Mouse (Mus musculus) kidney, embryonic 14.5 days (tissue): Measurements from ENCODE around the gene Aagab. TPM values are rescaled to one million over a fixed set of nuclear protein-coding genes. Genes with fewer than 3 reads are reported as not detected.

Experiments
- ATAC-seq: fragments of 200-750 bp; cut with Nextera tagmentation; 2 replicates; pipeline ENCODE4 v1.8.0; 2017; ENCODE audit warnings: moderate number of reproducible peaks, mild to moderate bottlenecking, moderate TSS enrichment, moderate library complexity; ENCODE audit not compliant: low FRiP score, low TSS enrichment
- H3K27ac ChIP-seq: fragments of 300-500 bp; sonication (generic); 2 replicates; pipeline ENCODE4 v1.5.1; 2014; ENCODE audit warnings: low read depth, mild to moderate bottlenecking, low read length, moderate library complexity, mixed read lengths
- H3K27me3 ChIP-seq: fragments of 300-500 bp; sonication (generic); 2 replicates; pipeline ENCODE4 v1.6.1; 2014; ENCODE audit warnings: mild to moderate bottlenecking, low read length; ENCODE audit not compliant: control insufficient read depth, insufficient read depth
- H3K36me3 ChIP-seq: fragments of 300-500 bp; sonication (generic); 2 replicates; pipeline ENCODE4 v1.6.1; 2014; ENCODE audit warnings: low read length, mixed read lengths; ENCODE audit not compliant: control insufficient read depth, insufficient read depth
- H3K4me1 ChIP-seq: fragments of 300-500 bp; sonication (generic); 2 replicates; pipeline ENCODE4 v1.6.1; 2014; ENCODE audit warnings: low read length, mixed read lengths; ENCODE audit not compliant: control insufficient read depth, insufficient read depth
- H3K4me2 ChIP-seq: fragments of 300-500 bp; sonication (generic); replicated peaks from 2 replicates; pipeline ENCODE4 v1.6.1; 2014; ENCODE audit warnings: low read depth, mild to moderate bottlenecking, low read length
- H3K4me3 ChIP-seq: fragments of 300-500 bp; sonication (generic); 2 replicates; pipeline ENCODE4 v1.5.1; 2014; ENCODE audit warnings: mild to moderate bottlenecking, low read length
- H3K9ac ChIP-seq: fragments of 300-500 bp; sonication (generic); 2 replicates; pipeline ENCODE4 v1.6.1; 2014; ENCODE audit warnings: low read depth, mild to moderate bottlenecking, low read length, moderate library complexity
- H3K9me3 ChIP-seq: fragments of 300-500 bp; sonication (generic); 2 replicates; pipeline ENCODE4 v1.6.1; 2016; ENCODE audit warnings: low read length; ENCODE audit not compliant: control insufficient read depth
- WGBS: fragments of 180-500 bp; shearing (Covaris S2); extraction: QIAGEN DNeasy Blood & Tissue Kit; methylation state at CpG from one replicate; pipeline ENCODE4 v1.1.7; 2014; 5-methylcytosine and 5-hydroxymethylcytosine counted together
- polyA plus RNA-seq: library from polyadenylated mRNA; unstranded; fragments of >200 nt; fragmentation: Nextera tagmentation; extraction: Ambion mirVana; gene quantifications from 2 replicates; pipeline ENCODE4 v1.2.1, GENCODE M21; 2014

Aagab gene
- polyA plus RNA-seq, 1 experiment from 2014 or later, result 31.1 TPM

DNA sequence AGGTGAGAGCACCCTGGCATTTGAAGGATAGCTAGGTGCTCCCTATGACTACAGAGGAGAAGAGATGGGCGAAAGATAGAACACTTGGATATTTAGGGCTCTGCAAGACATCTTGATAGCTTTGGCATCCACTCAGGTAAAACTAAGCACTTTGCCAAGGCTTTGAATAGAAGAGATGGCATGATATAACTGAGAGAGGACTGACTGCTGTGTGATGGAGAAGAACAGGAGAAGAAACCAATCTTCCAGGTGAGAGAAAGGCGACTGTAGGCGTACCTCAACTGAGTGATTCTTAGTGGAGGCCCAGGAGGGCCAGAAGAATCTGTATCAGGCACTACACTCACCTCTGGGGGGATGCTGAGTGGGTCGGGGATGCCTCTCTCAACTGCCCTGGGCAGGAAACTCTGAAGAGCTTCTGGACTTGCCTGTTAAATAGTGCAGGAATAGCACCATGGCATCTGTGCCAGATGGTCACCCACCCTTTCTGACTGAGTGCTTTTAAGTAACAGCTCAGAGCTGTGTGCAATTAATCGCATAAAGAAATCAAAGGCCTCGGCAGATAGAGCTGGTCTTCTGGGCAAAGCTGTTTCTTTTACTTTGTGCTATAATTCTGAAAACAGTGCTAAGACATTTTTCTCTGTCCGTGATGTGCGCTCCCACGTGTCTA, 22.8 kb downstream of the Aagab start:
- 88% methylated on average over 9 of the region's 9 CpGs for WGBS
- peaks cover 11% of the 10 kb centered on the region; the same call in 1 of the 2 replicates for H3K36me3 ChIP-seq

DNA sequence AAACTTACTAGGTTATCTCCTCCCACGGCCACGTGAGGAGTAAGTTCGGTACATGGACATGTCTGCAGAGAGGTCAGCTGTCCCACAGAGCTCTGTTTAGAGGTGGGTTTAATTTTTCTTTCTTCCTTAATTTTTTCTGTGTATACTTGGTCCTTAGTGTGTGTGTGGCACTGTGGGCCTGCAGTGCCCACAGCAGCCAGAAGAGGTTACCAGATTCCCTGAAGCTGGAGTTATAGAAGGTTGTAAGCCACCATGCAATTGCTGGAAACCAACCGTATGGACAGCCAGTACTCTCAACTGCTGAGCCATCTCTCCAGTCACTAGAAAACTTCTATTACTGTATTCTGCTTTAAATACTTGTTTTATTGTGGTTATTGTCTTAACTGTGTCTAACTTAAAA, 29.6 kb downstream of the Aagab start:
- ATAC-seq, result no peak
- H3K36me3 ChIP-seq, result peaks cover 15% of the 10 kb centered on the region; the same call in 1 of the 2 replicates

More for the DNA sequence above, 22.8 kb downstream of the Aagab start:
- Histone ChIP-seq H3K27me3 (no peaks in the 10 kb centered on the region), H3K9me3 (no peaks in the 10 kb centered on the region), H3K27ac (no peak overlapping the region), H3K9ac (no peak overlapping the region), H3K4me1 (no peaks in the 10 kb centered on the region), H3K4me2 (no peak overlapping the region), H3K4me3 (no peak overlapping the region)
- ATAC-seq, result no peak

DNA sequence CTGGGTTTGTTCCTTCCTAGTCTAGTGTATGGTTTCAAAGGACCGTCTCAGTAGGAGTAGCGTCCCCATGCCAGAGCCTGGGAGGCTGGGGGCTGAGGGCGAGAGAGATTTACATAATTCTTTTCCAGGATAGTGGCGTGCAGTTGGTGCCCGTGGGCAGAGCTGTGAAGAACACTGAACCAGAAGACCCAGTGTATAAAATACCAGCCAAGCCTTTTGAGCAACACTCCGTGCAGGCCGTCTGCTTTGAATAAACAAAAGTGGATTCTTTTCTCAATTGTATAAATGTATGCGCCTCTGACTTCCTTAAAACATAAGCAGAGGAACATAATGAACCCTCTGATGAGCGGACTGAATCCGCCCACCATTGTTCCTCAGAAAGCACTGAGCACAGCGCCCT, 30.5 kb downstream of the Aagab start:
- no peaks in the 10 kb centered on the region for H3K9me3 ChIP-seq
- H3K4me2 ChIP-seq, result no peak overlapping the region
- ATAC-seq, result no peak
- no peak overlapping the region for H3K27ac ChIP-seq
- no peaks in the 10 kb centered on the region for H3K27me3 ChIP-seq
- WGBS, result 82% methylated on average over 11 of the region's 11 CpGs
- H3K36me3 ChIP-seq, result peaks cover 18% of the 10 kb centered on the region; the same call in 1 of the 2 replicates
- no peak overlapping the region for H3K9ac ChIP-seq
- no peak overlapping the region for H3K4me3 ChIP-seq
- no peaks in the 10 kb centered on the region for H3K4me1 ChIP-seq

More for the DNA sequence above, 29.6 kb downstream of the Aagab start:
- Histone ChIP-seq H3K9ac (no peak overlapping the region), H3K9me3 (no peaks in the 10 kb centered on the region), H3K4me1 (no peaks in the 10 kb centered on the region), H3K4me3 (no peak overlapping the region), H3K4me2 (no peak overlapping the region), H3K27ac (no peak overlapping the region), H3K27me3 (no peaks in the 10 kb centered on the region)
- 96% methylated on average over 4 of the region's 4 CpGs for WGBS

DNA sequence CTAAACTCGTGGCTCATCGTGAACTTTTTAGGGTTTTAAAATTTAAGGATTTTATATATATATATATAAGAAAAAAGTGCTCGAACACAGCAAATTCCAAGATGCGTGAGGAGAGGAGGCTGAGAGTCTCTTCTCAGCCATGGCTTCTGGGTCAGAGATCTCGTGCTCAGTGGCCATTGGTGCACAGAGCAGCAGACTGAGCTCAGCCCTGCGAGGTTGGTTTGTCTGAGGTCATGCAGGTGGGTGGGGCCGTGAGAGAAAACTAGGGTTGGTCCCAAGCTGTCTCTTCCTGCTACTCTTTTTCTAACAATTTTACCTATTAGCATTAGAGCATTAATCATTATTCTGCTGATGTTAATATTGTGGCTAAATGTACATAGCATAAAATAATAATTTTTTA, 30.9 kb downstream of the Aagab start:
- Histone ChIP-seq H3K4me2 (no peak overlapping the region), H3K36me3 (peaks cover 19% of the 10 kb centered on the region; the same call in 1 of the 2 replicates), H3K4me1 (no peaks in the 10 kb centered on the region), H3K9me3 (no peaks in the 10 kb centered on the region), H3K4me3 (no peak overlapping the region), H3K27ac (no peak overlapping the region), H3K9ac (no peak overlapping the region), H3K27me3 (no peaks in the 10 kb centered on the region)
- no peak for ATAC-seq
- WGBS, result 83% methylated on average over 7 of the region's 7 CpGs

DNA sequence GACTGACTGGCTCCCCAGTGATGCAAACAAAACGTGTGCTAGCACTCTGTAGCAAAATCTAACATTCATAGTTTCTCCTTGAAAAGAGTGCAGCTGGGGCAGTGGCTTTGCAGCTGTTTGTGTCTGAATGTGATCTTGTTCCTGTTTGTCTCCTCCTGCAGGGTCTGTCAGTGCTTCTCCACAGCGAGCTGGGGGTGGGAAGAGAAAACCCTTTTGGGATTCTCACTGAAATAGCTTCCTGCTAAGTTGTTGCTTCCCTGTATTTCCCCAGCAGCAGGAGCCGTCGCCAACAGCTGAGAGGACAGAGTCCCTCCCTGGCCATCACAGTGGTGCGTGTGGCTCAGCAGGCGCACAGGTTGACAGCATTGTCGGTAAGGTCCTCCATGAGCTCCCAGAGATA, 33.7 kb downstream of the Aagab start:
- 66% methylated on average over 7 of the region's 7 CpGs for WGBS
- ATAC-seq, result no peak
- H3K4me1 ChIP-seq, result no peaks in the 10 kb centered on the region
- H3K9me3 ChIP-seq, result no peaks in the 10 kb centered on the region
- no peak overlapping the region for H3K9ac ChIP-seq
- peaks cover 26% of the 10 kb centered on the region for H3K36me3 ChIP-seq
- H3K27me3 ChIP-seq, result no peaks in the 10 kb centered on the region
- no peak overlapping the region for H3K27ac ChIP-seq
- H3K4me3 ChIP-seq, result no peak overlapping the region
- no peak overlapping the region for H3K4me2 ChIP-seq

DNA sequence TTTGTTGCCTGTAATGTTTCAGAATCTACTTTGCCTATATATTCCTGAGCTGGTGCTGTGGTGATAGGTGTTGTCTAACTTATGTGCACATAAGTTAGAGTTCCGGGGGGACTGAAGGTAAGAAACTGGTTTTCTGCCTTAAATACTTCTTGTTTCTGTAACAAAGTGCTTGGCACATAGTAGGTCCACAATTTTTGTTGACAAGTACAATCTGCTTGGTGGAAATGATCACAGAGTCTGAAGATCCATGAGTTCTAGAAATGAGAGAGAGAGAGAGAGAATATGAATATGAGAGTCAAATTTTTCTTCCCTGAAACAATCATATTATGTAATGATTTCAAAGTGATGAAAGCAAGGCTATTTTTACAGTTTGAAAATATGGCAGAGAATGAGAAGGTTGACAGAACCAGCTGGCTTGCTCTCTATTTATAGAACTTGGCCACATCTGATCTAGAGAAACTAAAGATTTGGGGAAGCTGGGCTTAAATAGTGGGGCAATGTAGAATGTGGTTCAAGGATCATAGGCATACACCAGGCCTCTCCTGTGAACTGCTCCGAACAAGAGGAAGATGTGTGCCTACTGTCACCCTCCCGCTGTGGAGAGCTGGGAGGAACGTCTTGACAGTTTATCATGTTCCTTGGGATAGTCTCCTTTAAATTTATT, 39.7 kb downstream of the Aagab start:
- WGBS, result 91% methylated on average over 4 of the region's 4 CpGs
- Histone ChIP-seq H3K4me1 (no peaks in the 10 kb centered on the region), H3K27me3 (no peaks in the 10 kb centered on the region), H3K4me3 (no peak overlapping the region), H3K9ac (no peak overlapping the region), H3K4me2 (no peak overlapping the region), H3K36me3 (peaks cover 34% of the 10 kb centered on the region), H3K27ac (no peak overlapping the region), H3K9me3 (no peaks in the 10 kb centered on the region)
- no peak for ATAC-seq

DNA sequence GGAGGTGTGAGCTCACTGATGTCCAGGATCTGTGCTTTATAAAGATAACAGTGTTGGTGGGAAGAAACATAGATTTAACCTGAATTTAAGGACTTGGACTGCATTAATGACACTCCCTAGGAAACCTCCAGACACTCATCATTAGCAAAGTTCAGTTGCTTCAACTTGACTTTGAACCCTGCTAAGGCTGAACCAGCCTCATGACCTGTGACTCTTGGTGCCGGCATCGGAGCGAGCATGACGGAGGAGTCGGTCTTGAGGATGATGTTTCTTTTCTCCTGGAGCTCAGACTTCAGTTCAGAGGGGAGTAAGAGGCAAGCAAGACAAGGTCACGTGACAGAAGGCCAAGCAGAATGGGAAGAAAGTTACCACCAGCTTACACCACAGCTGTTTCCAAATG, 41.6 kb downstream of the Aagab start:
- no peak for ATAC-seq
- no peak overlapping the region for H3K4me3 ChIP-seq
- peaks cover 42% of the 10 kb centered on the region for H3K36me3 ChIP-seq
- H3K4me1 ChIP-seq, result no peaks in the 10 kb centered on the region
- 74% methylated on average over 6 of the region's 6 CpGs for WGBS
- H3K4me2 ChIP-seq, result no peak overlapping the region
- no peak overlapping the region for H3K9ac ChIP-seq
- no peaks in the 10 kb centered on the region for H3K9me3 ChIP-seq
- H3K27ac ChIP-seq, result no peak overlapping the region
- H3K27me3 ChIP-seq, result no peaks in the 10 kb centered on the region

DNA sequence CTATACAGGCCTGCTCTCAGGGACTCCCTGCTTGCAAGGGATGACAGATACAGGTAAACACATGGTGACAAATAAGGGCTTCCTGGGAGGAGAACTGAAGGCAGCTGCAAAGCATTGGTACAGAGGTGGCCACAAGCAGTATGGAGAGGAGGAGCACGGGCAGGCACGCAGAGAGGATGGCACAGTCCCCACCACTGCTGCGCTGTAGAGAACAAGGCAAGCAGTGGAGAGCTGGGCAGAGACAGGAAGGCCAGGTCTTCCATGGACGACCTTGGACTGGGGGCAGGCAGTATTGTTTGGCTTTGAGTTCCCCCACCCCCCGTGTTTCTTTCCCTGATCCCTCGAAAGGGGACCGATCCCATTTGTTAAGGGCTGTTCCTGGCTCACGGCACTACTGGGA, 42.6 kb downstream of the Aagab start:
- Histone ChIP-seq H3K4me1 (no peaks in the 10 kb centered on the region), H3K4me3 (no peak overlapping the region), H3K4me2 (no peak overlapping the region), H3K9ac (no peak overlapping the region), H3K27ac (no peak overlapping the region), H3K36me3 (peaks cover 44% of the 10 kb centered on the region), H3K27me3 (no peaks in the 10 kb centered on the region), H3K9me3 (no peaks in the 10 kb centered on the region)
- WGBS, result 69% methylated on average over 8 of the region's 8 CpGs
- ATAC-seq, result no peak
